Mouse (Mus musculus): ENCODE data around the gene Padi2.

DNA sequence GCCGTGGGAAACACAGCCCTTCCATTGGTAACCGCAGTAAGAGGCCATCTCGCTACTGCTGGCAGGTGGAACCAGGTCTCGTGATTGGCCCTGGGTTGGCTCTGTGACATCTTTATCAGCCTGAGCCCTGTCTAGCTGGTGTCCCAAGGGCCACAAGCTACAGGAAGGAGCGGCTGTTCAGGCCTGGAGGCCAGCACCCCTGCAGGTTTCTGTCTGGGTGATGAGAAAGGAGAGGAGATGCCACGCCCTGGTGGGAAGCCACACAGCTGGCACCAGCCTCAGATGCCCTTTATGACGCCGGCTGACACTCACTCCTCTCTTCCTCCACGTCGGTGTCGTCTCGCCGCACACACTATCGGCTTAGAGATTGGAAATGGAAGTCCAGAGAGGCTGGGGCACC is 83.3 kb downstream of the Padi2 start:
- TF ChIP-seq CTCF (IDR thresholded peaks at IDR 0.05; ENCODE audit: low read depth) (no peak), EP300 (IDR thresholded peaks at IDR 0.05; ENCODE audit: low read depth) (no peak)

All from liver, embryonic 14.5 days (tissue).